ENCODE assay signal across 8 mouse cellular contexts in genomic region chr11:74771234-74771633, GRCm38 (mm10). TPM values are rescaled to one million over a fixed set of nuclear protein-coding genes. Genes with fewer than 3 reads are reported as not detected.
DNase-seq lines count a peak whose midpoint lies in the region; ATAC-seq and TF ChIP-seq lines count a peak whose summit lies in the region.

No protein-coding gene starts in this region.

- peak overlapping the region; percentile 83 for H3K9ac ChIP-seq in embryonic facial prominence, embryonic 11.5 days (replicated peaks; ENCODE audit: low read length)
- H3K9ac ChIP-seq in limb, embryonic 13.5 days = peak overlapping the region; percentile 89

- peak overlapping the region; percentile 81 for H3K4me3 ChIP-seq in erythroblast, embryonic 14.5 days (replicated peaks)
- peak overlapping the region; percentile 87 for H3K4me3 ChIP-seq in embryonic facial prominence, embryonic 11.5 days (ENCODE audit: low read depth, low read length)
- peak overlapping the region; percentile 68 for H3K4me3 ChIP-seq in limb, embryonic 13.5 days
- peak overlapping the region; percentile 82 for H3K4me3 ChIP-seq in olfactory bulb, adult 2 months (ENCODE audit: insufficient read depth, low read depth, low read length)

- TF ChIP-seq CTCF in olfactory bulb, adult 2 months (IDR thresholded peaks at IDR 0.05; ENCODE audit: insufficient read depth, low read depth, low read length) = no peak

- no peaks in the 10 kb centered on the region for H3K27me3 ChIP-seq in erythroblast, embryonic 14.5 days (ENCODE audit: control insufficient read depth)
- H3K27me3 ChIP-seq in embryonic facial prominence, embryonic 11.5 days (ENCODE audit: control insufficient read depth, insufficient read depth, low read length) = no peaks in the 10 kb centered on the region
- H3K27me3 ChIP-seq in limb, embryonic 13.5 days = no peaks in the 10 kb centered on the region

- no peaks in the 10 kb centered on the region for H3K9me3 ChIP-seq in erythroblast, embryonic 14.5 days (ENCODE audit: control insufficient read depth, low read length)
- no peaks in the 10 kb centered on the region for H3K9me3 ChIP-seq in embryonic facial prominence, embryonic 11.5 days (replicated peaks; ENCODE audit: control insufficient read depth, low read length)
- H3K9me3 ChIP-seq in limb, embryonic 13.5 days = no peaks in the 10 kb centered on the region

- peak; percentile 63 for DNase-seq in 416B (ENCODE audit: low read depth)
- no peak for DNase-seq in embryonic facial prominence, embryonic 11.5 days (ENCODE audit: low spot score)
- no peak for DNase-seq in frontal cortex, postnatal 10 days (ENCODE audit: low spot score in 2 of 2)
- no peak for DNase-seq in thymus, postnatal 25 days

- H3K4me1 ChIP-seq in erythroblast, embryonic 14.5 days (ENCODE audit: control insufficient read depth) = peaks cover 26% of the 10 kb centered on the region
- no peaks in the 10 kb centered on the region for H3K4me1 ChIP-seq in embryonic facial prominence, embryonic 11.5 days (ENCODE audit: control insufficient read depth, insufficient read depth, low read length)
- H3K4me1 ChIP-seq in limb, embryonic 13.5 days = peaks cover 17% of the 10 kb centered on the region
- peaks cover 8% of the 10 kb centered on the region; the same call in 1 of the 2 replicates for H3K4me1 ChIP-seq in olfactory bulb, adult 2 months (ENCODE audit: control insufficient read depth, insufficient read depth, low read length)

- H3K27ac ChIP-seq in embryonic facial prominence, embryonic 11.5 days (replicated peaks; ENCODE audit: low read depth, low read length) = peak overlapping the region; percentile 86
- peak overlapping the region; percentile 94 for H3K27ac ChIP-seq in limb, embryonic 13.5 days
- peak overlapping the region; percentile 57 for H3K27ac ChIP-seq in olfactory bulb, adult 2 months (ENCODE audit: insufficient read depth, low read depth, low read length)

- H3K4me2 ChIP-seq in embryonic facial prominence, embryonic 11.5 days (ENCODE audit: low read depth, low read length) = peak overlapping the region; percentile 73
- peak overlapping the region; percentile 82 for H3K4me2 ChIP-seq in limb, embryonic 13.5 days (replicated peaks)

- peaks cover 27% of the 10 kb centered on the region for H3K36me3 ChIP-seq in erythroblast, embryonic 14.5 days (ENCODE audit: control insufficient read depth)
- no peaks in the 10 kb centered on the region; the same call in 1 of the 2 replicates for H3K36me3 ChIP-seq in embryonic facial prominence, embryonic 11.5 days (replicated peaks; ENCODE audit: control insufficient read depth, insufficient read depth, low read depth, low read length)
- H3K36me3 ChIP-seq in limb, embryonic 13.5 days = peaks cover 30% of the 10 kb centered on the region

- ATAC-seq in erythroblast, adult 5-6 weeks (replicated peaks; ENCODE audit: low FRiP score, poor library complexity, severe bottlenecking) = no peak
- no peak for ATAC-seq in embryonic facial prominence, embryonic 11.5 days (replicated peaks; ENCODE audit: insufficient number of reproducible peaks, low FRiP score, low TSS enrichment, low read depth)
- ATAC-seq in limb, embryonic 13.5 days (ENCODE audit: low FRiP score, low read depth) = no peak

- WGBS in embryonic facial prominence, embryonic 11.5 days = 11% methylated on average over 8 of the region's 8 CpGs
- WGBS in limb, embryonic 13.5 days = 12% methylated on average over 8 of the region's 8 CpGs
- 12% methylated on average over 8 of the region's 8 CpGs for WGBS in olfactory bulb, adult 2 months

- TF ChIP-seq POLR2A in olfactory bulb, adult 2 months (IDR thresholded peaks at IDR 0.05; ENCODE audit: insufficient read depth, low read depth, low read length) = no peak

RNA-seq across cellular contexts. Expression of gene Mettl16, which starts 0.6 kb away (rescaled TPM):
- 0.70 and 1.2 TPM in 2 replicates for polyA plus RNA-seq in erythroblast, embryonic 14.5 days (2012)
- 1.3 and 2.5 TPM in 2 replicates for total RNA-seq in erythroblast, adult 5-6 weeks (2015; ENCODE audit: low replicate concordance)
- total RNA-seq in erythroblast, adult 5-6 weeks (2017; ENCODE audit: low replicate concordance) = 9.7 and 15.3 TPM in 2 replicates
- 51.2 and 52.2 TPM in 2 replicates for polyA plus RNA-seq in embryonic facial prominence, embryonic 11.5 days (2014; fragmentation: Nextera tagmentation; extraction: Ambion mirVana)
- 56.6 and 61.1 TPM in 2 replicates for polyA plus RNA-seq in limb, embryonic 13.5 days (2015; fragmentation: Nextera tagmentation; extraction: Ambion mirVana)
- not detected in 2 replicates for polyA plus RNA-seq in olfactory bulb, adult 2 months (2012; ENCODE audit: insufficient read depth, insufficient read length, low replicate concordance, missing spikeins)

RNA-seq across cellular contexts. Expression of gene Pafah1b1, which starts 46.8 kb away (rescaled TPM):
- 1.4 and 2.0 TPM in 2 replicates for polyA plus RNA-seq in erythroblast, embryonic 14.5 days (2012)
- total RNA-seq in erythroblast, adult 5-6 weeks (2015; ENCODE audit: low replicate concordance) = 67.9 and 70.7 TPM in 2 replicates
- 95.6 and 112 TPM in 2 replicates for total RNA-seq in erythroblast, adult 5-6 weeks (2017; ENCODE audit: low replicate concordance)
- 96.8 and 102 TPM in 2 replicates for polyA plus RNA-seq in embryonic facial prominence, embryonic 11.5 days (2014; fragmentation: Nextera tagmentation; extraction: Ambion mirVana)
- 46.7 and 49.7 TPM in 2 replicates for polyA plus RNA-seq in limb, embryonic 13.5 days (2015; fragmentation: Nextera tagmentation; extraction: Ambion mirVana)
- polyA plus RNA-seq in olfactory bulb, adult 2 months (2012; ENCODE audit: insufficient read depth, insufficient read length, low replicate concordance, missing spikeins) = 132 and 143 TPM in 2 replicates

RNA-seq across cellular contexts. Expression of gene Mnt, which starts 59.5 kb away (rescaled TPM):
- polyA plus RNA-seq in erythroblast, embryonic 14.5 days (2012) = 3.4 and 3.7 TPM in 2 replicates
- total RNA-seq in erythroblast, adult 5-6 weeks (2015; ENCODE audit: low replicate concordance) = 1.3 and 2.1 TPM in 2 replicates
- 0.68 and 2.1 TPM in 2 replicates for total RNA-seq in erythroblast, adult 5-6 weeks (2017; ENCODE audit: low replicate concordance)
- 3.0 and 3.6 TPM in 2 replicates for polyA plus RNA-seq in embryonic facial prominence, embryonic 11.5 days (2014; fragmentation: Nextera tagmentation; extraction: Ambion mirVana)
- 5.3 and 5.8 TPM in 2 replicates for polyA plus RNA-seq in limb, embryonic 13.5 days (2015; fragmentation: Nextera tagmentation; extraction: Ambion mirVana)
- not detected in 2 replicates for polyA plus RNA-seq in olfactory bulb, adult 2 months (2012; ENCODE audit: insufficient read depth, insufficient read length, low replicate concordance, missing spikeins)

Comparison
In these comparisons a context has a peak if more than half of its experiments do, and no peak if none do; other contexts are left out.
1. RNA of gene Pafah1b1, which starts 46.8 kb away (polyA plus RNA-seq): 132 to 143 TPM in olfactory bulb, adult 2 months, 96.8 to 102 TPM in embryonic facial prominence, embryonic 11.5 days and 46.7 to 49.7 TPM in limb, embryonic 13.5 days; 1.4 to 2.0 TPM in erythroblast, embryonic 14.5 days; every median in the first group is over 10 times any median in the second.
2. Peak in every context shown above with its lines, with median percentiles within 50 percentile points of each other: H3K4me3 ChIP-seq and H3K27ac ChIP-seq.